Mouse (Mus musculus) thymus, adult 2 months (tissue): ENCODE data around the gene Ptprg. TPM values are rescaled to one million over a fixed set of nuclear protein-coding genes. Genes with fewer than 3 reads are reported as not detected.

Experiments used
- DNase-seq: peaks from one replicate; pipeline ENCODE4 v3.0.0; 2021
- H3K27ac ChIP-seq: fragments of 200-500 bp; 2 replicates; pipeline ENCODE4 v1.5.1; 2012; ENCODE audit warnings: low read length, control low read depth; ENCODE audit not compliant: control insufficient read depth, insufficient read depth
- H3K27me3 ChIP-seq: fragments of 200-500 bp; 2 replicates; pipeline ENCODE4 v1.6.1; 2012; ENCODE audit warnings: mild to moderate bottlenecking, low read length, moderate library complexity, mixed read lengths; ENCODE audit not compliant: control insufficient read depth, insufficient read depth
- H3K36me3 ChIP-seq: fragments of 200-500 bp; 2 replicates; pipeline ENCODE4 v1.6.1; 2012; ENCODE audit warnings: mild to moderate bottlenecking, low read length, moderate library complexity; ENCODE audit not compliant: control insufficient read depth, insufficient read depth
- H3K4me1 ChIP-seq: fragments of 200-500 bp; replicated peaks from 2 replicates; pipeline ENCODE4 v1.6.1; 2012; ENCODE audit warnings: low read length; ENCODE audit not compliant: control insufficient read depth, insufficient read depth
- H3K4me3 ChIP-seq: fragments of 200-500 bp; 2 replicates; pipeline ENCODE4 v1.5.1; 2012; ENCODE audit warnings: mild to moderate bottlenecking, low read length, control low read depth, moderate library complexity; ENCODE audit not compliant: control insufficient read depth, insufficient read depth
- CTCF ChIP-seq: fragments of 200-500 bp; IDR thresholded peaks from 2 replicates; pipeline ENCODE4 v1.5.1; 2012; ENCODE audit warnings: mild to moderate bottlenecking, control low read depth, low read length, moderate library complexity, borderline replicate concordance; ENCODE audit not compliant: control insufficient read depth, poor library complexity, insufficient read depth; ENCODE audit errors: extremely low read depth
- POLR2A ChIP-seq: fragments of 200-500 bp; IDR thresholded peaks from 2 replicates; pipeline ENCODE4 v1.6.1; 2012; ENCODE audit warnings: mild to moderate bottlenecking, low read length, control low read depth, moderate library complexity; ENCODE audit not compliant: control insufficient read depth, poor library complexity, insufficient read depth; ENCODE audit errors: extremely low read depth
- WGBS: fragments of 180-500 bp; shearing (Covaris S2); methylation state at CpG from one replicate; pipeline ENCODE4 v1.1.7; 2018; 5-methylcytosine and 5-hydroxymethylcytosine counted together
- polyA plus RNA-seq: library from polyadenylated mRNA; depleted of rRNA; stranded (reverse); fragments of >200 nt; gene quantifications from 2 replicates; pipeline ENCODE4 v1.2.3, GENCODE M21; 2012

The Ptprg gene
- polyA plus RNA-seq, 1 experiment: 12.3 TPM

DNA sequence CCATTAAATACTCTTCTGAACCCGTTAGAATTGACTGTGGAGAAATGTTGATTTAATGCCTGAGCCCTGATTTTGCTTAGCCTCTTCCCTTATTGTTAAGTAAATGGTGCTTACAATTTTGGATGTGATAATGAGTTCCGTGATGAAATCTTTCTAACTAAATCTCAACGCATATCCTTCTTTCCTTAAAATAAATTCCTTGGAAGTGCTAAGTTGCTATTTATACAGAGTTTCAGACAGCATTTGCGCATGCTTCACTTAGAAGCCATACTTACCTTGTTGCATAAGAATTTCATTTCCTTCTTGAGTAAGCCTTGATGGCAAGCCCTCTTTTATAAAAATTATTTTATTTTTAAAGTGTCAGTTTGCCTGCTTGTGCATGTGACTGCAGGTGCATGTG, 70.2 kb downstream of the Ptprg start:
- DNase-seq: no peak
- no peaks in the 10 kb centered on the region for H3K36me3 ChIP-seq
- H3K27ac ChIP-seq: no peak overlapping the region
- WGBS: 88% methylated on average over 4 of the region's 4 CpGs
- H3K4me3 ChIP-seq: no peak overlapping the region
- H3K4me1 ChIP-seq: no peaks in the 10 kb centered on the region
- no peak for TF ChIP-seq POLR2A
- TF ChIP-seq CTCF: no peak
- H3K27me3 ChIP-seq: no peaks in the 10 kb centered on the region

- H3K4me3 ChIP-seq: no peak overlapping the region
- no peaks in the 10 kb centered on the region for H3K27me3 ChIP-seq
- TF ChIP-seq CTCF (no peak), POLR2A (no peak)
- H3K36me3 ChIP-seq: no peaks in the 10 kb centered on the region
- no peak for DNase-seq
- WGBS: 77% methylated on average over 2 of the region's 2 CpGs
- no peaks in the 10 kb centered on the region for H3K4me1 ChIP-seq
- no peak overlapping the region for H3K27ac ChIP-seq
Measured at GRCm38 (mm10) chr14:11630736-11631135, 77.4 kb downstream of the Ptprg start.

- no peak for DNase-seq
- Histone ChIP-seq H3K4me1 (no peaks in the 10 kb centered on the region), H3K27ac (no peak overlapping the region), H3K36me3 (no peaks in the 10 kb centered on the region), H3K27me3 (no peaks in the 10 kb centered on the region), H3K4me3 (no peak overlapping the region)
- 88% methylated on average over 4 of the region's 4 CpGs for WGBS
- no peak for TF ChIP-seq POLR2A
- no peak for TF ChIP-seq CTCF
Measured at GRCm38 (mm10) chr14:11631505-11631904, 78.2 kb downstream of the Ptprg start.

DNA sequence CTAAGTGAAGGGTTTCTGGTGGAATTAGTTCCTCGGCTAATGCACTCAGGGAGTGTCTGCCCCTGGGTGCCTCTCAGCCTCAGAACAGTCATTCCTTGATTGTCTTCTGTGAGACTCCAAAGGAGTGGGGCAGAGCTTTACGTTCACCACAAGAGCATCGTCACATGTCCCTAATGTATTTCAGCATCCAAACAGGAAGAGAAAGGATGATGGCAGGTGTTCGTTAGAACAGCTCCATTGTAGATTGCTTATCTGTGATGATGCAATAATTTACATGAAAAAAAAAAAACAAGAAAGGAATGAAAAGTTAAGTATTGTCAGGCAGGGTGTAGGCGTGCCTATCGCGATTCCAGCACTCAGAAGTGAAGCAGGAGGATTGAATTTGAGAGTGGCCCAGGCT, 84.3 kb downstream of the Ptprg start:
- 93% methylated on average over 7 of the region's 7 CpGs for WGBS

DNA sequence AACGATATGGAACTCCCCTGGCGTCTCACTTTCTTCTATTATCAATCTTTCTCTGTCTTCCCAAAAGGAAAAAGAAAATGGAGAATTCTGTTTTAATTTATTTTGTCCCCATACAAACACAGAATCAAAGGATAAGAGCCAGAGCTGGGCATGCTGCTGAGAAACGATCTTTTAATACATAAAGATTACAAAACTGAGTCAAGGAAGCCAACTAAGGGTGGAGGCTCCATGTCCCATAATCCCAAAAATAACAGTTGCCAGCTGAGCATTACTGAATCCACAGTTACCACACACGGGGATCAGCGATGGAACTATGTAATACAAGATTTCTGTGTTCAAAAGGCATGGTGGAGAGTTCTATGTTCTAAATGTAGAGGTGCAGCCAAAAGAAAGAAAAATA, 86.0 kb downstream of the Ptprg start:
- Histone ChIP-seq H3K27ac (no peak overlapping the region), H3K36me3 (no peaks in the 10 kb centered on the region), H3K4me1 (no peaks in the 10 kb centered on the region), H3K4me3 (no peak overlapping the region), H3K27me3 (no peaks in the 10 kb centered on the region)
- TF ChIP-seq CTCF (no peak), POLR2A (no peak)
- 85% methylated on average over 5 of the region's 5 CpGs for WGBS
- no peak for DNase-seq

More for the DNA sequence above, 84.3 kb downstream of the Ptprg start:
- DNase-seq: no peak
- Histone ChIP-seq H3K27me3 (no peaks in the 10 kb centered on the region), H3K4me3 (no peak overlapping the region), H3K27ac (no peak overlapping the region), H3K4me1 (no peaks in the 10 kb centered on the region), H3K36me3 (no peaks in the 10 kb centered on the region)
- TF ChIP-seq CTCF (no peak), POLR2A (no peak)

DNA sequence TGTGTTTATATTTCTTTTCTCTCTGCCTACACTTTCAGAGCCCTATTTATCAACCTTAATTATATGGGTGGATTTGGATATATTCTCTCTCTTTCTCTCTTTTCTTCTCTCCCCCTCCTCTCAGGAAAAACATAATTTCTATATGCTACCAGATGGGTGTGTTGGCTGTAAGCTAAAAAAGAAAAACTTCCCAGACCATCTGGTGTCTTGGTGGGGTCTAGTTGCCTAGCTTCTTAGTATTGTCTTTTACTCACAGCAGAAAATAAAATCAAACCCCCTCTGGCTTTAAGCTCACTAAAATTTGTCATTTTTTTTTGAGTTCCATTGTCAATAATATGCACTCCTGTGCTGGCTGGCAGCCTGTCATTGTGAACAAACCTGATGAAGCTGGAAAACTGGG, 87.0 kb downstream of the Ptprg start:
- H3K4me1 ChIP-seq: no peaks in the 10 kb centered on the region
- no peak overlapping the region for H3K27ac ChIP-seq
- TF ChIP-seq POLR2A (no peak), CTCF (no peak)
- no peak overlapping the region for H3K4me3 ChIP-seq
- no peaks in the 10 kb centered on the region for H3K27me3 ChIP-seq
- DNase-seq: no peak
- no peaks in the 10 kb centered on the region for H3K36me3 ChIP-seq

DNA sequence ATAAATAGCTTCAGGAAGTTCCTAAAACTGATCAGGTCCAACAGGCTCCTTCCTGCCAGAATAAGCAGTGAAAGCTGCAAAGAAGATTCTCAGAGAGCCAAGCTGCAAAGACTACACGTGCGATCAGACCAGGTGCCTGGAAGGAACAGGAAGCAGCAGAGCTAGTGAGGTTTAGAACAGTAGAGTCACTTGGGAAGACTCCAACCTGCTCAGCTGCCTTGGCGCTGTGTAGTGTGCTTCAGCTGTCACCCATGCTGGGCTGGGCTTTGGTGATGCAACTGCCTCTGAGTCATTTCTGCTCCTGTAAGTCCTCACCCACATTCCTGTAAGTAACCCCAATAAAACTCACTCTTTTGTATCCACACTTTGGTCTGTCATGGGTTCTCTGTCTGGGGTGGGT, 87.7 kb downstream of the Ptprg start:
- TF ChIP-seq POLR2A (no peak), CTCF (no peak)

More for the DNA sequence above, 87.7 kb downstream of the Ptprg start:
- Histone ChIP-seq H3K36me3 (no peaks in the 10 kb centered on the region), H3K4me3 (no peak overlapping the region), H3K27ac (no peak overlapping the region), H3K27me3 (no peaks in the 10 kb centered on the region), H3K4me1 (no peaks in the 10 kb centered on the region)
- DNase-seq: no peak
- WGBS: 80% methylated on average over 3 of the region's 3 CpGs
